Mouse (Mus musculus): ENCODE results near the gene Tsc2. TPM values are rescaled to one million over a fixed set of nuclear protein-coding genes. Genes with fewer than 3 reads are reported as not detected.

Gene Tsc2
- polyA plus RNA-seq, 1 experiment from 2014 or later = 45.4 TPM

- no peak for ATAC-seq (ENCODE audit: insufficient read depth, low FRiP score, low read depth)
- Histone ChIP-seq H3K27me3 (replicated peaks) (no peaks in the 10 kb centered on the region), H3K36me3 (peaks cover 46% of the 10 kb centered on the region), H3K4me1 (no peaks in the 10 kb centered on the region), H3K9ac (no peak overlapping the region), H3K9me3 (no peaks in the 10 kb centered on the region), H3K4me2 (no peak overlapping the region), H3K27ac (no peak overlapping the region), H3K4me3 (replicated peaks) (no peak overlapping the region)
- 90% methylated on average over 8 of the region's 8 CpGs for whole genome bisulfite sequencing
Observed at GRCm38 (mm10) chr17:24603961-24604360, 28.5 kb downstream of the Tsc2 start.

GRCm38 (mm10) chr17:24600502-24600901 lies 31.9 kb downstream of the Tsc2 start:
- H3K4me2 ChIP-seq = no peak overlapping the region
- no peaks in the 10 kb centered on the region for H3K27me3 ChIP-seq (replicated peaks)
- ATAC-seq (ENCODE audit: insufficient read depth, low FRiP score, low read depth) = no peak
- H3K9me3 ChIP-seq = no peaks in the 10 kb centered on the region
- H3K4me3 ChIP-seq (replicated peaks) = no peak overlapping the region
- H3K27ac ChIP-seq = no peak overlapping the region
- H3K4me1 ChIP-seq = no peaks in the 10 kb centered on the region
- 92% methylated on average over 4 of the region's 4 CpGs for WGBS
- H3K9ac ChIP-seq = no peak overlapping the region
- peaks cover 54% of the 10 kb centered on the region for H3K36me3 ChIP-seq

- Histone ChIP-seq H3K27me3 (replicated peaks) (no peaks in the 10 kb centered on the region), H3K27ac (no peak overlapping the region), H3K9me3 (no peaks in the 10 kb centered on the region), H3K4me1 (no peaks in the 10 kb centered on the region), H3K4me2 (no peak overlapping the region), H3K9ac (no peak overlapping the region), H3K36me3 (peaks cover 72% of the 10 kb centered on the region), H3K4me3 (replicated peaks) (no peak overlapping the region)
- WGBS = 89% methylated on average over 3 of the region's 3 CpGs
- no peak for ATAC-seq (ENCODE audit: insufficient read depth, low FRiP score, low read depth)
Observed at GRCm38 (mm10) chr17:24597989-24598388, 34.4 kb downstream of the Tsc2 start.

GRCm38 (mm10) chr17:24596471-24597183 lies 35.8 kb downstream of the Tsc2 start:
- H3K4me2 ChIP-seq = no peak overlapping the region
- H3K9me3 ChIP-seq = no peaks in the 10 kb centered on the region
- no peaks in the 10 kb centered on the region for H3K27me3 ChIP-seq (replicated peaks)
- no peak for ATAC-seq (ENCODE audit: insufficient read depth, low FRiP score, low read depth)
- no peak overlapping the region for H3K4me3 ChIP-seq (replicated peaks)
- H3K27ac ChIP-seq = no peak overlapping the region
- H3K4me1 ChIP-seq = no peaks in the 10 kb centered on the region
- H3K9ac ChIP-seq = no peak overlapping the region
- peaks cover 74% of the 10 kb centered on the region for H3K36me3 ChIP-seq
- 88% methylated on average over 19 of the region's 19 CpGs for WGBS

- no peak overlapping the region for H3K27ac ChIP-seq
- no peak for ATAC-seq (ENCODE audit: insufficient read depth, low FRiP score, low read depth)
- H3K4me2 ChIP-seq = no peak overlapping the region
- no peak overlapping the region for H3K9ac ChIP-seq
- peaks cover 74% of the 10 kb centered on the region for H3K36me3 ChIP-seq
- 74% methylated on average over 5 of the region's 5 CpGs for WGBS
- H3K9me3 ChIP-seq = no peaks in the 10 kb centered on the region
- H3K4me1 ChIP-seq = no peaks in the 10 kb centered on the region
- H3K27me3 ChIP-seq (replicated peaks) = no peaks in the 10 kb centered on the region
- no peak overlapping the region for H3K4me3 ChIP-seq (replicated peaks)
Observed at GRCm38 (mm10) chr17:24596073-24596466, 36.4 kb downstream of the Tsc2 start.

- Histone ChIP-seq H3K4me1 (no peaks in the 10 kb centered on the region), H3K27ac (no peak overlapping the region), H3K4me3 (replicated peaks) (no peak overlapping the region), H3K27me3 (replicated peaks) (no peaks in the 10 kb centered on the region), H3K9me3 (no peaks in the 10 kb centered on the region), H3K4me2 (no peak overlapping the region), H3K36me3 (peaks cover 76% of the 10 kb centered on the region), H3K9ac (no peak overlapping the region)
- 70% methylated on average over 17 of the region's 17 CpGs for whole genome bisulfite sequencing
- no peak for ATAC-seq (ENCODE audit: insufficient read depth, low FRiP score, low read depth)
Observed at GRCm38 (mm10) chr17:24595126-24596072, 37.0 kb downstream of the Tsc2 start.

- Histone ChIP-seq H3K9ac (no peak overlapping the region), H3K4me1 (no peaks in the 10 kb centered on the region), H3K27me3 (replicated peaks) (no peaks in the 10 kb centered on the region), H3K4me2 (no peak overlapping the region), H3K27ac (no peak overlapping the region), H3K9me3 (no peaks in the 10 kb centered on the region), H3K4me3 (replicated peaks) (no peak overlapping the region), H3K36me3 (peaks cover 71% of the 10 kb centered on the region)
- 92% methylated on average over 26 of the region's 26 CpGs for WGBS
- ATAC-seq (ENCODE audit: insufficient read depth, low FRiP score, low read depth) = no peak
Observed at GRCm38 (mm10) chr17:24593992-24594890, 38.2 kb downstream of the Tsc2 start.

- no peaks in the 10 kb centered on the region for H3K4me1 ChIP-seq
- no peak overlapping the region for H3K27ac ChIP-seq
- H3K4me2 ChIP-seq = no peak overlapping the region
- no peak overlapping the region for H3K4me3 ChIP-seq (replicated peaks)
- H3K9ac ChIP-seq = no peak overlapping the region
- no peak for ATAC-seq (ENCODE audit: insufficient read depth, low FRiP score, low read depth)
- H3K27me3 ChIP-seq (replicated peaks) = no peaks in the 10 kb centered on the region
- H3K36me3 ChIP-seq = peaks cover 68% of the 10 kb centered on the region
- no peaks in the 10 kb centered on the region for H3K9me3 ChIP-seq
- 84% methylated on average over 5 of the region's 5 CpGs for WGBS
Observed at GRCm38 (mm10) chr17:24593248-24593647, 39.2 kb downstream of the Tsc2 start.

GRCm38 (mm10) chr17:24591695-24592094 lies 40.7 kb downstream of the Tsc2 start:
- Histone ChIP-seq H3K4me1 (no peaks in the 10 kb centered on the region), H3K9me3 (no peaks in the 10 kb centered on the region), H3K27ac (no peak overlapping the region), H3K9ac (no peak overlapping the region), H3K27me3 (replicated peaks) (no peaks in the 10 kb centered on the region), H3K36me3 (peaks cover 54% of the 10 kb centered on the region), H3K4me3 (replicated peaks) (no peak overlapping the region), H3K4me2 (no peak overlapping the region)
- 94% methylated on average over 5 of the region's 5 CpGs for WGBS
- no peak for ATAC-seq (ENCODE audit: insufficient read depth, low FRiP score, low read depth)

GRCm38 (mm10) chr17:24590943-24591342 lies 41.5 kb downstream of the Tsc2 start:
- H3K4me2 ChIP-seq = no peak overlapping the region
- H3K9me3 ChIP-seq = no peaks in the 10 kb centered on the region
- peaks cover 58% of the 10 kb centered on the region for H3K36me3 ChIP-seq
- WGBS = 85% methylated on average over 3 of the region's 3 CpGs
- H3K4me3 ChIP-seq (replicated peaks) = no peak overlapping the region
- H3K4me1 ChIP-seq = no peaks in the 10 kb centered on the region
- no peak overlapping the region for H3K27ac ChIP-seq
- no peak for ATAC-seq (ENCODE audit: insufficient read depth, low FRiP score, low read depth)
- no peak overlapping the region for H3K9ac ChIP-seq
- no peaks in the 10 kb centered on the region for H3K27me3 ChIP-seq (replicated peaks)

- Histone ChIP-seq H3K9me3 (no peaks in the 10 kb centered on the region), H3K9ac (no peak overlapping the region), H3K36me3 (peaks cover 39% of the 10 kb centered on the region), H3K4me1 (no peaks in the 10 kb centered on the region), H3K27ac (no peak overlapping the region), H3K4me2 (no peak overlapping the region), H3K27me3 (replicated peaks) (no peaks in the 10 kb centered on the region), H3K4me3 (replicated peaks) (no peak overlapping the region)
- WGBS = 94% methylated on average over 4 of the region's 4 CpGs
- no peak for ATAC-seq (ENCODE audit: insufficient read depth, low FRiP score, low read depth)
Observed at GRCm38 (mm10) chr17:24586532-24586931, 45.9 kb downstream of the Tsc2 start.
